Mouse (Mus musculus) forebrain, embryonic 13.5 days (tissue): ENCODE measurements around the gene Jak1. TPM values are rescaled to one million over a fixed set of nuclear protein-coding genes. Genes with fewer than 3 reads are reported as not detected.

Experiments
- polyA plus RNA-seq: library from polyadenylated mRNA; unstranded; fragments of >200 nt; fragmentation: Nextera tagmentation; extraction: Ambion mirVana; gene quantifications from 2 replicates; pipeline ENCODE4 v1.2.1, GENCODE M21; 2015

The Jak1 gene
- polyA plus RNA-seq, 1 experiment from 2014 or later, result 33.5 TPM

Other genes with a start within 250 kb of the Jak1 start
- gene Gm10577, start 244.6 kb downstream of the Jak1 start, polyA plus RNA-seq, result not detected in 2 replicates
- gene Raver2, start 196.3 kb downstream of the Jak1 start, polyA plus RNA-seq, result 5.4 and 5.8 TPM in 2 replicates
- 9.7 and 10.2 TPM in 2 replicates for gene Ak4, start 154.0 kb upstream of the Jak1 start, polyA plus RNA-seq
- 10.8 and 13.2 TPM in 2 replicates for gene Dnajc6, start 231.4 kb upstream of the Jak1 start, polyA plus RNA-seq